Mouse (Mus musculus) neural tube, embryonic 12.5 days (tissue): ENCODE measurements around the gene Dscaml1. TPM values are rescaled to one million over a fixed set of nuclear protein-coding genes. Genes with fewer than 3 reads are reported as not detected.
"Not testable (repeated sequence)": the region's sequence is repeated elsewhere in the genome, so short reads cannot be mapped to it uniquely, and the experiment has no call there.

ENCODE experiments used
- ATAC-seq: fragments of 200-750 bp; cut with Nextera tagmentation; 2 replicates; pipeline ENCODE4 v1.8.0; 2017; ENCODE audit warnings: low read depth, mild to moderate bottlenecking, moderate TSS enrichment, moderate library complexity; ENCODE audit not compliant: low FRiP score
- H3K27ac ChIP-seq: fragments of 300-500 bp; sonication (generic); 2 replicates; pipeline ENCODE4 v1.5.1; 2016
- H3K27me3 ChIP-seq: fragments of 300-500 bp; sonication (generic); replicated peaks from 2 replicates; pipeline ENCODE4 v1.6.1; 2016; ENCODE audit warnings: mild to moderate bottlenecking
- H3K36me3 ChIP-seq: fragments of 300-500 bp; sonication (generic); 2 replicates; pipeline ENCODE4 v1.6.1; 2016; ENCODE audit warnings: mild to moderate bottlenecking
- H3K4me1 ChIP-seq: fragments of 300-500 bp; sonication (generic); 2 replicates; pipeline ENCODE4 v1.6.1; 2016
- H3K4me2 ChIP-seq: fragments of 300-500 bp; sonication (generic); replicated peaks from 2 replicates; pipeline ENCODE4 v1.6.1; 2016; ENCODE audit warnings: mild to moderate bottlenecking
- H3K4me3 ChIP-seq: fragments of 300-500 bp; sonication (generic); 2 replicates; pipeline ENCODE4 v1.5.1; 2016
- H3K9ac ChIP-seq: fragments of 300-500 bp; sonication (generic); 2 replicates; pipeline ENCODE4 v1.6.1; 2016; ENCODE audit warnings: mild to moderate bottlenecking
- H3K9me3 ChIP-seq: fragments of 300-500 bp; sonication (generic); 2 replicates; pipeline ENCODE4 v1.6.1; 2016; ENCODE audit warnings: mild to moderate bottlenecking
- WGBS: fragments of 180-500 bp; shearing (Covaris S2); methylation state at CpG from one replicate; pipeline ENCODE4 v1.1.7; 2016; 5-methylcytosine and 5-hydroxymethylcytosine counted together
- polyA plus RNA-seq: library from polyadenylated mRNA; unstranded; fragments of >200 nt; fragmentation: Nextera tagmentation; extraction: Ambion mirVana; gene quantifications from 2 replicates; pipeline ENCODE4 v1.2.1, GENCODE M21; 2016

Dscaml1 gene
- polyA plus RNA-seq, 1 experiment from 2014 or later, result 6.5 TPM

- H3K4me1 ChIP-seq, result no peaks in the 10 kb centered on the region; the same call in 1 of the 2 replicates
- no peak for ATAC-seq
- H3K27ac ChIP-seq, result no peak overlapping the region
- no peaks in the 10 kb centered on the region for H3K36me3 ChIP-seq
- 96% methylated on average over 4 of the region's 4 CpGs for WGBS
- H3K9me3 ChIP-seq, result no peaks in the 10 kb centered on the region
- H3K4me3 ChIP-seq, result no peak overlapping the region
- H3K4me2 ChIP-seq, result no peak overlapping the region
- H3K27me3 ChIP-seq, result no peaks in the 10 kb centered on the region; the same call in 1 of the 2 replicates
- no peak overlapping the region for H3K9ac ChIP-seq
Observed at GRCm38 (mm10) chr9:45749917-45750316, 323.5 kb downstream of the Dscaml1 start.

DNA sequence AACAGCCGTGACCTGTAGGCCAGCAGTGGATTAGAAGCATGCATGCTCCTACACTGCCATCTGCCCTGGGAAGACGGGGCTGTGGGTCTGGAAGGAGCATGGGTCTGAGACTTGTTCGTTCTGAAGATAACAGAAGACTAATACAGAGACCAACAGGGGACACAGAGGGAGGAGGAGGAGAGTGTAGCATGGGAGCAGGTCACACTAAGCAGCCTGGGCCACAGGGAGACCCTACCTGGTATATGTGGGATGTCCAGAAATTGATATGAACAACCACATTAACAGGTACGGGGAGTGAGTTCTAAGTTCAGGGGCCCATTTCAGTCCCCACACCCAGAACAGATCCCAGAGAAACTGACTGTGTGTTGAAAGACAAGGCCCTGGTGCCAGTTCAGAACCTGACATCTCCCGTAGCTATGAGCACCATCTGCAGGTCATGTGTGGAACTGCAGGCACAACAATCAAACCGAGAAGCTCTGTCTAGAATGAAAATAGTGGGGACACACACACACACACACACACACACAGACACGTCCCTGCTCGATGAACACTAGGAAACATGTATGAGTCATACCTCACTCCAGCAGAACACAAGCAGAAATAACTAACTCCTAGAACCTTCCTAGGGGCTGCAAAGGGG lies 328.1 kb downstream of the Dscaml1 start:
- Histone ChIP-seq H3K4me1 (no peaks in the 10 kb centered on the region), H3K36me3 (no peaks in the 10 kb centered on the region), H3K9me3 (no peaks in the 10 kb centered on the region), H3K27ac (no peak overlapping the region), H3K9ac (no peak overlapping the region), H3K4me3 (no peak overlapping the region), H3K27me3 (no peaks in the 10 kb centered on the region; the same call in 1 of the 2 replicates), H3K4me2 (no peak overlapping the region)
- 41% methylated on average over 8 of the region's 8 CpGs for WGBS
- ATAC-seq, result no peak

GRCm38 (mm10) chr9:45766195-45766594 lies 339.8 kb downstream of the Dscaml1 start:
- Histone ChIP-seq H3K36me3 (peaks cover 26% of the 10 kb centered on the region), H3K9me3 (no peaks in the 10 kb centered on the region), H3K27me3 (no peaks in the 10 kb centered on the region), H3K4me2 (no peak overlapping the region), H3K9ac (no peak overlapping the region), H3K27ac (no peak overlapping the region), H3K4me3 (no peak overlapping the region), H3K4me1 (no peaks in the 10 kb centered on the region)
- no peak for ATAC-seq
- WGBS, result 88% methylated on average over 6 of the region's 6 CpGs

DNA sequence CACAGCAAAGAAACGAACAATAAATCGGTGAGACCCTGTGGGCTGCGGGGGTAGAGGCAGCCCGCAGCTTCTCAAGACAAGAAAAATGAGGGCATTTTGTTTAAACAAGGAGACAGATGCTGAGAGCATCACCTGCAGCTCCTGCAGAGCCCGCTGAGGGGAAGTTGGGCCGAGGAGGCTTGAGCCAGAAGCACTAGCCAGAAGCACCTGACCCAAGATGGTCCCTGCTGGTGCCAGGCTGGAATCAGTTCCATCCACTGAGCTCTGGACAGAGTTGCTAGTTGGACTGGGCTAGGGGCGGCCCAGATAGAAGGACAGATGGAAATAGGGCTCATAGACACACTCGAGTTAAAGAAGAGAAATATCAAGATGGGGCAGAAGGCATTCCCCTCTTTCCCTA lies 340.7 kb downstream of the Dscaml1 start:
- H3K9me3 ChIP-seq, result no peaks in the 10 kb centered on the region
- no peak overlapping the region for H3K4me3 ChIP-seq
- no peak overlapping the region for H3K4me2 ChIP-seq
- H3K27me3 ChIP-seq, result no peaks in the 10 kb centered on the region
- H3K9ac ChIP-seq, result no peak overlapping the region
- no peaks in the 10 kb centered on the region for H3K4me1 ChIP-seq
- ATAC-seq, result no peak
- WGBS, result 94% methylated on average over 8 of the region's 8 CpGs
- peaks cover 35% of the 10 kb centered on the region for H3K36me3 ChIP-seq
- no peak overlapping the region for H3K27ac ChIP-seq

DNA sequence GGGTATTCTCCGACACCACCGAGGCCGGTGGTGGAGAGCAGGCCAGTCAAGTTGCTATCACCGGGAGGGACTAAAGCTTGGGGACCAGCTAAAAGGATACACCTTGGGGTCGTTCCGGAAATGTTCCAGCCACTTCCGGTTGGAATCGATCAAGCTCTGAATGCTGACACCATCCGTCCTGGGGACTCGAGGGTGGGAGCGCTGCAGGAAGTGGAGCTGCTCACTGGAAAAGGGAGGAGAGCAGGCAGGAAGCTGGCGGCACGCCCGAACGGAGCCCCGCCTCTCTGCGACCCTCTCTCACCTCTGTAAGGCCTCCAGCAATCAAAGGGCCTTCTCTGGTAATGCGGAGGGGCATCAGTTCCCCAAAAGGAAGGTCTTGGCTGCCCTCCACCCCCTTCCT lies 342.0 kb downstream of the Dscaml1 start:
- no peaks in the 10 kb centered on the region for H3K4me1 ChIP-seq
- H3K27ac ChIP-seq, result no peak overlapping the region
- H3K4me2 ChIP-seq, result no peak overlapping the region
- ATAC-seq, result no peak
- peaks cover 44% of the 10 kb centered on the region for H3K36me3 ChIP-seq
- H3K4me3 ChIP-seq, result no peak overlapping the region
- no peaks in the 10 kb centered on the region for H3K9me3 ChIP-seq
- 88% methylated on average over 18 of the region's 18 CpGs for WGBS
- no peak overlapping the region for H3K9ac ChIP-seq
- no peaks in the 10 kb centered on the region for H3K27me3 ChIP-seq

- WGBS, result 92% methylated on average over 5 of the region's 5 CpGs
- no peak for ATAC-seq
- no peaks in the 10 kb centered on the region for H3K9me3 ChIP-seq
- peaks cover 56% of the 10 kb centered on the region for H3K36me3 ChIP-seq
- no peaks in the 10 kb centered on the region for H3K4me1 ChIP-seq
- H3K4me3 ChIP-seq, result no peak overlapping the region
- H3K4me2 ChIP-seq, result no peak overlapping the region
- H3K9ac ChIP-seq, result no peak overlapping the region
- H3K27ac ChIP-seq, result no peak overlapping the region
- no peaks in the 10 kb centered on the region for H3K27me3 ChIP-seq
Observed at GRCm38 (mm10) chr9:45769596-45769995, 343.2 kb downstream of the Dscaml1 start.

- 89% methylated on average over 6 of the region's 6 CpGs for WGBS
- no peaks in the 10 kb centered on the region for H3K27me3 ChIP-seq
- no peaks in the 10 kb centered on the region for H3K9me3 ChIP-seq
- peaks cover 84% of the 10 kb centered on the region for H3K36me3 ChIP-seq
- H3K4me1 ChIP-seq, result no peaks in the 10 kb centered on the region
- ATAC-seq, result no peak
- no peak overlapping the region for H3K9ac ChIP-seq
- H3K4me2 ChIP-seq, result no peak overlapping the region
- no peak overlapping the region for H3K4me3 ChIP-seq
- H3K27ac ChIP-seq, result no peak overlapping the region
Observed at GRCm38 (mm10) chr9:45774088-45774487, 347.7 kb downstream of the Dscaml1 start.

DNA sequence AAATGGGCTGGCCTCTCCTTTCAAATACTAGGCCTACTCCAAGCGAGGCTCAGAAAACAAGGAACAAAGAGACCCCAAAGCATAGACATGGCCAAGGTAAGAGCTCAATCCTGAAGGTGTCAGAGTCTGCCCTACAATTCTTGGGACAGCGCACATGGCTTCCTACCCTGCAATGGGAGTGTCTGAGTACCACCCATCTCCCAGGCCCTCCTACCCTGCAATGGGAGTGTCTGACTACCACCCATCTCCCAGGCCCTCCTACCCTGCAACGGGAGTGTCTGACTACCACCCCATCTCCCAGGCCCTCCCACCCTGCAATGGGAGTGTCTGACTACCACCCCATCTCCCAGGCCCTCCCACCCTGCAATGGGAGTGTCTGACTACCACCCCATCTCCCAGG lies 349.7 kb downstream of the Dscaml1 start:
- peaks cover 75% of the 10 kb centered on the region for H3K36me3 ChIP-seq
- not testable (repeated sequence) for H3K4me3 ChIP-seq, H3K9ac ChIP-seq, ATAC-seq, H3K9me3 ChIP-seq, H3K4me2 ChIP-seq, H3K27me3 ChIP-seq, H3K27ac ChIP-seq, H3K4me1 ChIP-seq
- 82% methylated on average over 3 of the region's 3 CpGs for WGBS

GRCm38 (mm10) chr9:45779201-45779600 lies 352.8 kb downstream of the Dscaml1 start:
- Histone ChIP-seq H3K4me1 (no peaks in the 10 kb centered on the region), H3K4me3 (no peak overlapping the region), H3K27ac (no peak overlapping the region), H3K9me3 (no peaks in the 10 kb centered on the region), H3K27me3 (no peaks in the 10 kb centered on the region), H3K4me2 (no peak overlapping the region), H3K9ac (no peak overlapping the region), H3K36me3 (peaks cover 49% of the 10 kb centered on the region)
- WGBS, result 88% methylated on average over 6 of the region's 6 CpGs
- ATAC-seq, result no peak

GRCm38 (mm10) chr9:45783249-45784069 lies 357.0 kb downstream of the Dscaml1 start:
- H3K27me3 ChIP-seq, result no peaks in the 10 kb centered on the region
- peaks cover 32% of the 10 kb centered on the region for H3K36me3 ChIP-seq
- no peak overlapping the region for H3K27ac ChIP-seq
- no peak overlapping the region for H3K4me3 ChIP-seq
- ATAC-seq, result no peak
- no peaks in the 10 kb centered on the region for H3K9me3 ChIP-seq
- no peak overlapping the region for H3K4me2 ChIP-seq
- no peak overlapping the region for H3K9ac ChIP-seq
- 85% methylated on average over 12 of the region's 12 CpGs for WGBS
- H3K4me1 ChIP-seq, result no peaks in the 10 kb centered on the region

GRCm38 (mm10) chr9:45787071-45787470 lies 360.6 kb downstream of the Dscaml1 start:
- Histone ChIP-seq H3K9ac (no peak overlapping the region), H3K4me2 (no peak overlapping the region), H3K4me1 (no peaks in the 10 kb centered on the region), H3K36me3 (peaks cover 27% of the 10 kb centered on the region), H3K27ac (no peak overlapping the region), H3K9me3 (no peaks in the 10 kb centered on the region), H3K27me3 (no peaks in the 10 kb centered on the region), H3K4me3 (no peak overlapping the region)
- no peak for ATAC-seq
- 94% methylated on average over 8 of the region's 8 CpGs for WGBS

DNA sequence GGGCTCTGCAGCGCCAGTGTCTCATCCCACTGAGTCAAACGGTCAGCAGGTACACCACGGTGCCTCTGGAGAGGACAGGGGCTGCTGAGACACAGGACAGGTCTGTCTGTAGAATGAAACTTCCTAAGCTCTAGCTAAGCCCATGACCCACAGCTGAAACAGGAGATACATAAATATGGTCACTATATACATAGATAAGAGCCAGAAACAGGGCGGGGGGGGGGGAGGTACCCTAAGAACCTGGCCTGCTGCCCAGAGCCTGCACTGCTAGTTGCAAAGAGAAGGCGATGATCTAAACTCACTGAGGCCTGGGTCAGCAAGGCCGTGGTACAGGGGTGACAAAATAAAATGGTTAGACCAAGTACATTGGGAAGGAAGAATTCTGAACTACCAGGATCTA lies 361.1 kb downstream of the Dscaml1 start:
- Histone ChIP-seq H3K9ac (no peak overlapping the region), H3K27ac (no peak overlapping the region), H3K36me3 (peaks cover 27% of the 10 kb centered on the region), H3K9me3 (no peaks in the 10 kb centered on the region), H3K4me1 (no peaks in the 10 kb centered on the region), H3K4me2 (no peak overlapping the region), H3K4me3 (no peak overlapping the region), H3K27me3 (no peaks in the 10 kb centered on the region)
- ATAC-seq, result no peak
- 88% methylated on average over 6 of the region's 6 CpGs for WGBS

- H3K4me2 ChIP-seq, result no peak overlapping the region
- no peak for ATAC-seq
Observed at GRCm38 (mm10) chr9:45788405-45788804, 362.0 kb downstream of the Dscaml1 start.

More at GRCm38 (mm10) chr9:45788405-45788804, 362.0 kb downstream of the Dscaml1 start:
- no peaks in the 10 kb centered on the region for H3K9me3 ChIP-seq
- H3K27ac ChIP-seq, result no peak overlapping the region
- no peaks in the 10 kb centered on the region for H3K4me1 ChIP-seq
- H3K4me3 ChIP-seq, result no peak overlapping the region
- H3K27me3 ChIP-seq, result no peaks in the 10 kb centered on the region
- 65% methylated on average over 5 of the region's 5 CpGs for WGBS
- no peak overlapping the region for H3K9ac ChIP-seq
- H3K36me3 ChIP-seq, result peaks cover 27% of the 10 kb centered on the region
